Mouse (Mus musculus) stomach, postnatal 0 days (tissue): ENCODE results near the gene Erbb4. TPM values are rescaled to one million over a fixed set of nuclear protein-coding genes. Genes with fewer than 3 reads are reported as not detected.

Experiments
- ATAC-seq: fragments of 200-750 bp; cut with Nextera tagmentation; 2 replicates; pipeline ENCODE4 v1.8.0; 2017; ENCODE audit not compliant: low FRiP score, low TSS enrichment
- DNase-seq: peaks from one replicate; pipeline ENCODE4 v3.0.0-alpha.2; 2016; ENCODE audit warnings: low spot score
- H3K27ac ChIP-seq: fragments of 300-500 bp; sonication (generic); replicated peaks from 2 replicates; pipeline ENCODE4 v1.5.1; 2014; ENCODE audit warnings: mild to moderate bottlenecking, control low read depth
- H3K27me3 ChIP-seq: fragments of 300-500 bp; sonication (generic); 2 replicates; pipeline ENCODE4 v1.6.1; 2014; ENCODE audit warnings: low read length; ENCODE audit not compliant: control insufficient read depth, insufficient read depth
- H3K36me3 ChIP-seq: fragments of 300-500 bp; sonication (generic); 2 replicates; pipeline ENCODE4 v1.6.1; 2014; ENCODE audit warnings: low read length, mixed read lengths; ENCODE audit not compliant: control insufficient read depth, insufficient read depth
- H3K4me1 ChIP-seq: fragments of 300-500 bp; sonication (generic); replicated peaks from 2 replicates; pipeline ENCODE4 v1.6.1; 2014; ENCODE audit warnings: antibody characterized with exemption; ENCODE audit not compliant: control insufficient read depth, insufficient read depth
- H3K4me2 ChIP-seq: fragments of 300-500 bp; sonication (generic); replicated peaks from 2 replicates; pipeline ENCODE4 v1.6.1; 2014; ENCODE audit warnings: low read depth, mild to moderate bottlenecking, control low read depth, moderate library complexity
- H3K4me3 ChIP-seq: fragments of 300-500 bp; sonication (generic); 2 replicates; pipeline ENCODE4 v1.5.1; 2014; ENCODE audit warnings: low read depth, low read length, control low read depth
- H3K9ac ChIP-seq: fragments of 300-500 bp; sonication (generic); 2 replicates; pipeline ENCODE4 v1.6.1; 2014; ENCODE audit warnings: mild to moderate bottlenecking, low read length, control low read depth, mixed read lengths
- H3K9me3 ChIP-seq: fragments of 300-500 bp; sonication (generic); 2 replicates; pipeline ENCODE4 v1.6.1; 2016; ENCODE audit warnings: low read length; ENCODE audit not compliant: control insufficient read depth
- CTCF ChIP-seq: IDR thresholded peaks from 2 replicates; pipeline ENCODE4 v1.5.1; 2016; ENCODE audit warnings: antibody characterized with exemption, low read depth, mild to moderate bottlenecking, moderate library complexity
- EP300 ChIP-seq: optimal IDR thresholded peaks from 2 replicates; pipeline ENCODE3; 2016; ENCODE audit warnings: antibody characterized with exemption
- WGBS: fragments of 180-500 bp; shearing (Covaris S2); extraction: QIAGEN DNeasy Blood & Tissue Kit; methylation state at CpG from one replicate; pipeline ENCODE4 v1.1.7; 2014; 5-methylcytosine and 5-hydroxymethylcytosine counted together
- polyA plus RNA-seq: library from polyadenylated mRNA; unstranded; fragments of >200 nt; fragmentation: Nextera tagmentation; extraction: Ambion mirVana; gene quantifications from 2 replicates; pipeline ENCODE4 v1.2.1, GENCODE M21; 2015

The Erbb4 gene
- polyA plus RNA-seq, 1 experiment from 2014 or later: not detected

GRCm38 (mm10) chr1:68859480-68859879 is 248.4 kb downstream of the Erbb4 start:
- Histone ChIP-seq H3K27me3 (no peaks in the 10 kb centered on the region), H3K4me3 (no peak overlapping the region), H3K4me1 (no peaks in the 10 kb centered on the region), H3K36me3 (no peaks in the 10 kb centered on the region), H3K4me2 (no peak overlapping the region), H3K27ac (no peak overlapping the region), H3K9ac (no peak overlapping the region), H3K9me3 (no peaks in the 10 kb centered on the region)
- ATAC-seq: no peak
- 87% methylated on average over 4 of the region's 4 CpGs for WGBS
- TF ChIP-seq CTCF (no peak), EP300 (no peak)
- no peak for DNase-seq

- 56% methylated on average over 4 of the region's 4 CpGs for WGBS
- Histone ChIP-seq H3K27me3 (no peaks in the 10 kb centered on the region), H3K4me1 (no peaks in the 10 kb centered on the region), H3K27ac (no peak overlapping the region), H3K4me2 (no peak overlapping the region), H3K36me3 (no peaks in the 10 kb centered on the region), H3K4me3 (no peak overlapping the region), H3K9me3 (no peaks in the 10 kb centered on the region), H3K9ac (no peak overlapping the region)
- TF ChIP-seq CTCF: no peak
- no peak for TF ChIP-seq EP300
- DNase-seq: no peak
- ATAC-seq: no peak
Measured at GRCm38 (mm10) chr1:68839352-68839751, 268.5 kb downstream of the Erbb4 start.

GRCm38 (mm10) chr1:68834686-68835085 is 273.2 kb downstream of the Erbb4 start:
- Histone ChIP-seq H3K36me3 (no peaks in the 10 kb centered on the region), H3K27me3 (no peaks in the 10 kb centered on the region), H3K9ac (no peak overlapping the region), H3K4me3 (no peak overlapping the region), H3K4me1 (no peaks in the 10 kb centered on the region), H3K9me3 (no peaks in the 10 kb centered on the region), H3K4me2 (no peak overlapping the region), H3K27ac (no peak overlapping the region)
- DNase-seq (no peak), ATAC-seq (no peak)
- 56% methylated on average over 3 of the region's 3 CpGs for WGBS
- TF ChIP-seq EP300 (no peak), CTCF (no peak)

DNA sequence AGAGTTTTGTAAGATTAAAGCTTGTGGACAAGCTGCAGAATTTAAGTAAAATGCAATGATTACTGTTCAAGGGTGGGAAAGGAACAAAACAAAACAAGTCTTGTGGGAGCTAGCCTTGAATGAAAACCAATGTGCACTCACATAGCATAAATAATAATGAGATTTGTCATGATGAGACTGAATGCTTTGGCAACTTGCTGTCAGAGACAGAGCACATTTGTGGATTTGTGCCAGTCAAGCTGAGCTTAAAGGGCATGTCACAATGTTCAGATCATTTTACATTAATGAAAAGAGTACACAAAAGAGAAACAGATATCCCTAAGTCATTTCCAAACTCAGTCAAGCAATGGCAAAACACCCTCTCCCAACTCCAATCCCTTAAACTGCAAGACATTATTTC is 275.8 kb downstream of the Erbb4 start:
- DNase-seq (no peak), ATAC-seq (no peak)
- Histone ChIP-seq H3K4me3 (no peak overlapping the region), H3K4me2 (no peak overlapping the region), H3K9ac (no peak overlapping the region), H3K4me1 (no peaks in the 10 kb centered on the region), H3K9me3 (no peaks in the 10 kb centered on the region), H3K27me3 (no peaks in the 10 kb centered on the region), H3K27ac (no peak overlapping the region), H3K36me3 (no peaks in the 10 kb centered on the region)
- no peak for TF ChIP-seq CTCF
- no peak for TF ChIP-seq EP300

GRCm38 (mm10) chr1:68831575-68831974 is 276.3 kb downstream of the Erbb4 start:
- Histone ChIP-seq H3K4me2 (no peak overlapping the region), H3K9ac (no peak overlapping the region), H3K27me3 (no peaks in the 10 kb centered on the region), H3K9me3 (no peaks in the 10 kb centered on the region), H3K4me1 (no peaks in the 10 kb centered on the region), H3K4me3 (no peak overlapping the region), H3K27ac (no peak overlapping the region), H3K36me3 (no peaks in the 10 kb centered on the region)
- TF ChIP-seq CTCF: no peak
- TF ChIP-seq EP300: no peak
- DNase-seq (no peak), ATAC-seq (no peak)
- 58% methylated on average over 1 of the region's 1 CpGs for WGBS

DNA sequence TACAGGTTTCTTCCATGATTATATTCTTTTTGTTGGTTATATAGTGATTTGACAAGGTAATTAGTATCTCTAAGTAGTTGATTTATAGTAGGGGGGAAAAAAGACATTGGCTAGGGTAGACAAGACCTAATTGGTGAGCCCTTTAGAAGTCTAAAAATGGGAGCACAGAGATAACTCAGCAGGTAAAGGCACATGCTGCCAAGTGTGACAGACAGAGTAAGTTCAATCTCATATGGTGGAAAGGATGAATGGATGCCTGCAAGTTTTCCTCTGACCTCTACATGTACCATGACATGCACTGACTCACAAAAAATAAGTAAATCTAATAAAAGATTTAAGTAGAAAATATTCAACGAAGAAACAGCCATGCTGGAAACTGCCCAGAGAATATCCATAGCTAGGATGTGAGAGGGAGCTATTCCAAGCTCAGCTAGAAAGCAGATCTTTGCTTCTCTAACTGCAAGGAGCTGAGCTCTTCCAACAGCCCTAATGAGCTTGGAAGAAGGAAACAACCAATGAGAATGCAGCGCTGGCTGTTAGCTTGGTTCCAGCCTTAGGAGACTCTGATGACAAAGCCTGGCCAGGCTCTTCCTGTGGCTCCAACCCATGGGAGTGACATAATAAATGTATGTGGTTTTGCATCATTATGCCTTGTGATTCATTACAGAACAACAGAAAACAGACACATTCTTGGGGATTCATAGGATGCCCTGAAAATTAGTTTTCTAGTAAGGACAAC is 277.2 kb downstream of the Erbb4 start:
- no peak overlapping the region for H3K4me3 ChIP-seq
- WGBS: 74% methylated on average over 2 of the region's 2 CpGs
- no peak for ATAC-seq
- H3K27me3 ChIP-seq: no peaks in the 10 kb centered on the region
- H3K4me2 ChIP-seq: no peak overlapping the region
- no peak overlapping the region for H3K27ac ChIP-seq
- DNase-seq: no peak
- TF ChIP-seq EP300: no peak
- TF ChIP-seq CTCF: no peak
- no peak overlapping the region for H3K9ac ChIP-seq
- no peaks in the 10 kb centered on the region for H3K4me1 ChIP-seq
- H3K36me3 ChIP-seq: no peaks in the 10 kb centered on the region
- H3K9me3 ChIP-seq: no peaks in the 10 kb centered on the region
